Mouse (Mus musculus): Measurements from ENCODE around the gene Cphx1. TPM values are rescaled to one million over a fixed set of nuclear protein-coding genes. Genes with fewer than 3 reads are reported as not detected.

Cphx1 gene
- polyA plus RNA-seq (2012; rRNA removed): 0.35 TPM in 1 of 2 replicates, not detected in the other

DNA sequence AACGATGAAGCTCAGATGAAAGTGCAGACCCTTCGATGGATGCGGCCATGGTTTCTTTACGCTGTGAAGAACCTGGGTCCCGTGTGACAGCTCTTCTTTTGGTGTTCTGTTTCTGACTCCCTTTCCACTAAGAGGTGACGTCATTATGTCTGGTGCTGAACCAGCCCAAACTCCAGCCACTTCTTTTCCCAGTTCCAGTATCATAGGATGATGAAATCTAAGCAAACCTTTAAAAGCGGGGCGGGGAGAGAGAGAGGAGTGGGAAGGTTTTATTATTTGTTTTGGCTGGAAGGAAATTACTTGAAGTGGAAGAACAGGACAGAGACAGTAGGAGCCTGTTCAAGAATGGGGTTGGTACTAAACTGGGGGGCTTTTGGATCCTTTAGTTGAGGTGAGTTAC is at the start of gene Cphx1:
Gene Cphx1, plus strand, starts transcription at position 301 of the 400 bp plus-strand sequence.

DNA sequence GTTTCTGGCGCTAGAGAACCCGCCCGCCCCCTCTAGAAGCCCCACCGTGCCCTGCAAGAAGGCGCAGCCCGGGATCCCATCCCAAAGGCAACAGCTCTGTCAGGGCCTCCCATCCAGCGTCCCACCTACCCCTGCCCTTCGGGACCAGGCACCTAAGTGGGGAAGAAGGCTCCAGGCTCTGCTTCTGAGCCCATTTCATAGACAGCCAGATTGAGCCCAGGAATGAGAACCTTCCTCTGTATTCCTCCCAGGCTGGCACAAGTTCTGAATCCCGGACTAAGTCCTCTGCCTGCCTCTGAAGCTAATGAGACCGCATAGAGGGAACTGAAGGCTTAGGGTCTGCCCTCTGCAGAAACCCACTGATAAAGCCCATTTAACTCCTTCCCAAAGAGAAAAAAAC is 35.1 kb upstream of the Cphx1 start, which contains the start of gene Plac9a:
Gene Plac9a, minus strand, starts transcription at position 101 of the 400 bp plus-strand sequence.

GRCm38 (mm10) chr14:25927562-25927881 is 10.6 kb upstream of the Cphx1 start, which contains the start of gene Tmem254a:
Gene Tmem254a, minus strand, starts transcription at chr14:25927672.

DNA sequence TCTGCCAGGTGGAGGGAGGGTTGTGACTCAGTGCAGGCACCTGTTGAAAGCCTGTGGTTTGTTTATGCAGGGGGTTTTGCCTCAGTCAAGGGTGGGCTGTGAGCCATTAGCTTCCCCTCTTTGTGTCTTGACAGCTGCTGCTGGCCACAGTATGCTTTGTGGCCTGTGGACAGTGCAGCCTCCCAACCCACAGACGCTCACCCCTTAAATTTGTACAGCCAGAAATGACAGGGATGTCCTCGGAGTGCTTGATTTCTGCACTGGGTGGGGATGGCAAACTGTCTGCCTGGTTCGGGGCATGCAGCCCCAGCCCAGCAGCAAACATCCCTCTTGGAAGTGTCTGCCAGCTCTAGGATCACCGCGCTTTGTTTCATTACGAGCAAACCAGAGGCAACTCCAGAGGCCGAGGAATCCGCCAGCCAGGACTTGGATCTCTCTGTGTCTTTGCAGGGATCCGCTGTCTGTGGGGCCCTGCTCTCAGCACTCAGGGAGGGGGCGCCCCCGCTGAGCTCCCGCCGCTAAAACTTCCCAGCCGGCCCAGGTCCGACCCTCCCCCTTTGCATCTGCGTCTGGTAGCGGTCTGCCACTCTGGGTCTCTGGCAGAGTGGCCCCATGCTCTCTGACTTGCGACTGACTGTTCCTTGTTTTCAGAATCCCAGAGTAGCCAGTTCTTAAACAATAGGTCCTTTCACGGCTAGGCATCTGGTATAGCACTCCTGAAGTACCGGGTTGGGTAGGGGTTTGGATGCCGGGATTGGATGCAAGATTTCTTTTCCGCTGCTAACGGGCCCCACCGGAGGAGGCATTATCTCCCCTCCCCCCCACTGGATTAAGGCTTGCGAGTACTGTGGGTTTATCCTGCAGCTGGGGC is 40.5 kb downstream of the Cphx1 start, which contains the start of gene Duxbl1:
Gene Duxbl1, plus strand, starts transcription at position 207 of the 871 bp plus-strand sequence.

Other genes starting within 250 kb of the Cphx1 start
- gene Ppif, start 244.2 kb upstream of the Cphx1 start, polyA plus RNA-seq (2012; rRNA removed): 46.5 and 52.0 TPM in 2 replicates
- 16.4 and 23.3 TPM in 2 replicates for gene Zcchc24, start 169.3 kb upstream of the Cphx1 start, polyA plus RNA-seq (2012; rRNA removed)
- gene Anxa11, start 96.1 kb upstream of the Cphx1 start, polyA plus RNA-seq (2012; rRNA removed): 13.4 and 14.4 TPM in 2 replicates
- 0.34 and 0.60 TPM in 2 replicates for gene Plac9a, start 35.2 kb upstream of the Cphx1 start, polyA plus RNA-seq (2012; rRNA removed)
- gene Tmem254a, start 10.6 kb upstream of the Cphx1 start, polyA plus RNA-seq (2012; rRNA removed): 1.7 and 2.9 TPM in 2 replicates
- gene Duxbl1, start 40.3 kb downstream of the Cphx1 start, polyA plus RNA-seq (2012; rRNA removed): 0.12 and 0.18 TPM in 2 replicates
- 8.0 and 9.0 TPM in 2 replicates for gene Gm9780, start 104.4 kb downstream of the Cphx1 start, polyA plus RNA-seq (2012; rRNA removed)
- 13.1 and 17.1 TPM in 2 replicates for gene Tmem254c, start 129.1 kb downstream of the Cphx1 start, polyA plus RNA-seq (2012; rRNA removed)
- gene Cphx2, start 143.2 kb downstream of the Cphx1 start, polyA plus RNA-seq (2012; rRNA removed): 0.12 and 0.23 TPM in 2 replicates
- gene Cphx3, start 144.0 kb downstream of the Cphx1 start, polyA plus RNA-seq (2012; rRNA removed): 0.03 and 0.29 TPM in 2 replicates
- gene Duxbl2, start 180.0 kb downstream of the Cphx1 start, polyA plus RNA-seq (2012; rRNA removed): not detected in 2 replicates
- gene Plac9b, start 244.2 kb downstream of the Cphx1 start, polyA plus RNA-seq (2012; rRNA removed): 2.0 and 3.3 TPM in 2 replicates